Mouse (Mus musculus): ENCODE measurements around the gene Arhgef10l. TPM values are rescaled to one million over a fixed set of nuclear protein-coding genes. Genes with fewer than 3 reads are reported as not detected.

The Arhgef10l gene
- polyA plus RNA-seq, 1 experiment from 2014 or later, result 6.7 TPM

DNA sequence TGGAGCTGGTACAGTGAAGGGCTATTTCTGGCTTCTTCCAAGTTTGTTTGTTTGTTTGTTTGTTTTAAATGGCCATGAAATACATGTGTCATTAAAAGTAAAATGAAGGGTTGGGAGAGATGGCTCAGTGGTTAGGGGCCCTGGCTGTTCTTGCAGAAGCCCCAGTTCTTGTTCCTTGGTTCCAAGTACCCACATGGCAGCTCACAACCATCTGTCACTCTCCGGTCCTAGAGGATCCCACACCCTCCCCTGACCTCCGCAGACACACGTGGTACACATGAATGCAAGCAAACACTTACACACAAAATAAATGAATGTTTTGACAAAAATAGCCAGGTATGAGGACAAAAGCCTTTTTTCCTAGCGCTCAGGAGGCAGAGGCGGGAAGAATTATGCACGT is 21.5 kb downstream of the Arhgef10l start:
- no peak overlapping the region for H3K27ac ChIP-seq (ENCODE audit: low read depth, low read length)
- peaks cover 3% of the 10 kb centered on the region; the same call in 1 of the 2 replicates for H3K36me3 ChIP-seq (ENCODE audit: control insufficient read depth, insufficient read depth, low read length)
- 57% methylated on average over 6 of the region's 6 CpGs for WGBS
- DNase-seq (ENCODE audit: low spot score), result no peak
- H3K9me3 ChIP-seq (ENCODE audit: control insufficient read depth, low read length), result no peaks in the 10 kb centered on the region
- no peak overlapping the region for H3K4me3 ChIP-seq (ENCODE audit: low read depth, low read length)
- H3K4me2 ChIP-seq, result no peak overlapping the region
- peaks cover 4% of the 10 kb centered on the region for H3K4me1 ChIP-seq (replicated peaks; ENCODE audit: control insufficient read depth, insufficient read depth, low read length)
- H3K9ac ChIP-seq (ENCODE audit: low read depth, low read length), result no peak overlapping the region
- peaks cover 28% of the 10 kb centered on the region for H3K27me3 ChIP-seq (replicated peaks; ENCODE audit: control insufficient read depth, insufficient read depth, low read length)
- ATAC-seq (replicated peaks; ENCODE audit: low FRiP score), result no peak

DNA sequence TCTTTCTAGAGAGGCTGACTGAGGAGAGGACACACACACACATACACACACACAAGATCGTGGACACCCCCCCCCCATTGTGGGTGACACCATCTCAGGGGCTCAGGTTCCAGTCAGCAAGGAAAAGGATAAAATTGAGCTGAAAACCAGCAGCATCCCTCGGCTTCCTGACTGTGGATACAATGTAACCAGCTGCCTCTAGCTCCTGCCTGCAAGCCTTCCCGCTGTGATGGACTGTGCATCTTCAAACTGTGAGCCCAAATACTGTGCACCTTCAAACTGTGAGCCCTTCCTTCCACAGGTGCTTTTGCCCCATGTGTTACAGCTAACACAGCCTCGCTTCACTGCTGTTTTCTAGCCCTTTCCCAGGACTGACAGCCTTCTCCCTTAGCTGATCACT is 23.4 kb downstream of the Arhgef10l start:
- H3K9ac ChIP-seq (ENCODE audit: low read depth, low read length), result no peak overlapping the region
- peaks cover 9% of the 10 kb centered on the region for H3K27me3 ChIP-seq (replicated peaks; ENCODE audit: control insufficient read depth, insufficient read depth, low read length)
- no peak overlapping the region for H3K4me3 ChIP-seq (ENCODE audit: low read depth, low read length)
- WGBS, result 75% methylated on average over 4 of the region's 4 CpGs
- no peak overlapping the region for H3K4me2 ChIP-seq
- no peak for ATAC-seq (replicated peaks; ENCODE audit: low FRiP score)
- peaks cover 3% of the 10 kb centered on the region; the same call in 1 of the 2 replicates for H3K36me3 ChIP-seq (ENCODE audit: control insufficient read depth, insufficient read depth, low read length)
- DNase-seq (ENCODE audit: low spot score), result no peak
- H3K9me3 ChIP-seq (ENCODE audit: control insufficient read depth, low read length), result no peaks in the 10 kb centered on the region
- H3K27ac ChIP-seq (ENCODE audit: low read depth, low read length), result no peak overlapping the region
- no peaks in the 10 kb centered on the region for H3K4me1 ChIP-seq (replicated peaks; ENCODE audit: control insufficient read depth, insufficient read depth, low read length)

GRCm38 (mm10) chr4:140641414-140641918 is 24.3 kb downstream of the Arhgef10l start:
- Histone ChIP-seq H3K36me3 (ENCODE audit: control insufficient read depth, insufficient read depth, low read length) (peaks cover 3% of the 10 kb centered on the region; the same call in 1 of the 2 replicates), H3K27me3 (replicated peaks; ENCODE audit: control insufficient read depth, insufficient read depth, low read length) (peaks cover 4% of the 10 kb centered on the region; the same call in 1 of the 2 replicates), H3K4me1 (replicated peaks; ENCODE audit: control insufficient read depth, insufficient read depth, low read length) (no peaks in the 10 kb centered on the region), H3K27ac (ENCODE audit: low read depth, low read length) (no peak overlapping the region), H3K4me3 (ENCODE audit: low read depth, low read length) (no peak overlapping the region), H3K4me2 (no peak overlapping the region), H3K9me3 (ENCODE audit: control insufficient read depth, low read length) (no peaks in the 10 kb centered on the region), H3K9ac (ENCODE audit: low read depth, low read length) (no peak overlapping the region)
- no peak for DNase-seq (ENCODE audit: low spot score)
- 56% methylated on average over 5 of the region's 5 CpGs for WGBS
- ATAC-seq (replicated peaks; ENCODE audit: low FRiP score), result no peak

DNA sequence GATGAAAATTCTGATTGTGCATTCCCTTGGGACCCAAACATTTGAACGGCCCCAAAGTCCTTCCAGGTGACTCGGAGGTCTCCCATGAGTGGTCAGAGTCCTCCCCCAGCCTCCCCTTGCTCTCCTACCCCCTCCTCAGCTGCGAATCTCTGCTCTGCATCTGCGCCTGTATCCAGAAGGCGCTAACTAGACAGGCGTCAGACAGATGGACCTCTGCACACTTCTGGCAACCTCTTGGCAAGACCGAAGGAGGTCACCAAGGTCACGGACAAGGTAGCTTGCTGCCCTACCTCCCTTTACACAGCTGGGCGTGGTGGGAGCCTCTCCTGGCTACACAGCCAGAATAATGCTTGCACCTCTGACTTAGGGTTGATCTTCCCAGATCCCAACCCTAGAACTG is 25.1 kb downstream of the Arhgef10l start:
- Histone ChIP-seq H3K9ac (ENCODE audit: low read depth, low read length) (no peak overlapping the region), H3K9me3 (ENCODE audit: control insufficient read depth, low read length) (no peaks in the 10 kb centered on the region), H3K27me3 (replicated peaks; ENCODE audit: control insufficient read depth, insufficient read depth, low read length) (peaks cover 4% of the 10 kb centered on the region; the same call in 1 of the 2 replicates), H3K36me3 (ENCODE audit: control insufficient read depth, insufficient read depth, low read length) (peaks cover 3% of the 10 kb centered on the region; the same call in 1 of the 2 replicates), H3K4me1 (replicated peaks; ENCODE audit: control insufficient read depth, insufficient read depth, low read length) (no peaks in the 10 kb centered on the region; the same call in 1 of the 2 replicates), H3K4me3 (ENCODE audit: low read depth, low read length) (no peak overlapping the region), H3K4me2 (no peak overlapping the region), H3K27ac (ENCODE audit: low read depth, low read length) (no peak overlapping the region)
- ATAC-seq (replicated peaks; ENCODE audit: low FRiP score) (no peak), DNase-seq (ENCODE audit: low spot score) (no peak)
- WGBS, result 71% methylated on average over 9 of the region's 9 CpGs

DNA sequence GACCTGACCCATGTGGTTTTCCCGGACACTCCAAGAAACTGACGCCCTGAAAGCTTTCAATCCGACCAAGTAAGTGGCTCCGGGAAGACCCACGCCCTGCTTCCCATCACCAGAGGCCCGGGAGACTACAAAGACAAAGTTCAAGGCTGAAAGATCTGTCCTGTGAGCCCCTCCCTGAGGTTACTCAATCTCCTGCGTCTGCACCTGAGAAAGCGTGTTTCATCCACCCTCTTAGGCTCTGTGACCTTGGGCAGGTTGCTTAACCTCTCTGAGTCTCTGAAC is 25.6 kb downstream of the Arhgef10l start:
- H3K4me1 ChIP-seq (replicated peaks; ENCODE audit: control insufficient read depth, insufficient read depth, low read length), result no peaks in the 10 kb centered on the region; the same call in 1 of the 2 replicates
- 70% methylated on average over 8 of the region's 8 CpGs for WGBS

DNA sequence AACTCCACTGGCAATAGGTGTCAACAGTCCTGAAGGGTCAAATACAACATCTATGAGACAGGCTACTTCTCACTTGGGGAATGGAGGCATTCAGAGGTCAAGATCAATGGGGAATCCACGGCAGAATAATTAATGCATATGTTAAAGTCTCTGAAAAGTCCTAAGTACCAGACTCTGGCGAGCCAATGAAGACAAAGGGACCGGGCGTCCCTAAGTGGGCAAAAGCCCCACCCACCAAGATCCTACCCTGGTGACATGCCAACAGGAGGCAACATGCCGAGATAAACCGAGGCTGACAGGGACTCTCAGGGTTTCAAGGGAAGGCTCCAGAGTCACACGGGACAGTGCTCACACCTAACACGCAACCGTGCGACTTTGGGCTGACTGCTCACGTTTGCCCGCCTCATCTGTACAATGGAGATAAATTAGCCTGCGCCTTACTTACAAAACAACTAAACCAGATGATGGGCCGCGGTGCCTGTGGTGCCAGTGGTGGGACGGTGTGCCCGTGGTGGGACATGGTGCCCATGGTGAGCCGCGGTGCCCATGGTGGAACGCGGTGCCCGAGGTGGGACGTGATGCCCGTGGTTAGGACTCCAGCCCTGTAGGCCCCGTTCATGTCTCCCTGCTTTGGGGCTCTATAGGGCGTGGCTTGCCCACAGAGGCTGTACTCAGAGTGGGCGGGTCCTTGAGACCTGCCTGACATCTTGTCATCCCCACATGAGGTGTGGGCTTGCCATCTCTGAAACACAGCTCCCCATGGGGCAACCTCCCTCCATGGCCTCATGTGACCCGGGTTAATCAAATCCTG is 26.2 kb downstream of the Arhgef10l start:
- ATAC-seq (replicated peaks; ENCODE audit: low FRiP score) (no peak), DNase-seq (ENCODE audit: low spot score) (no peak)
- no peak overlapping the region for H3K4me2 ChIP-seq
- H3K4me1 ChIP-seq (replicated peaks; ENCODE audit: control insufficient read depth, insufficient read depth, low read length), result no peaks in the 10 kb centered on the region; the same call in 1 of the 2 replicates
- H3K27me3 ChIP-seq (replicated peaks; ENCODE audit: control insufficient read depth, insufficient read depth, low read length), result no peaks in the 10 kb centered on the region
- no peak overlapping the region for H3K9ac ChIP-seq (ENCODE audit: low read depth, low read length)
- peaks cover 3% of the 10 kb centered on the region; the same call in 1 of the 2 replicates for H3K36me3 ChIP-seq (ENCODE audit: control insufficient read depth, insufficient read depth, low read length)
- H3K9me3 ChIP-seq (ENCODE audit: control insufficient read depth, low read length), result no peaks in the 10 kb centered on the region
- H3K4me3 ChIP-seq (ENCODE audit: low read depth, low read length), result no peak overlapping the region
- WGBS, result 85% methylated on average over 28 of the region's 28 CpGs
- H3K27ac ChIP-seq (ENCODE audit: low read depth, low read length), result no peak overlapping the region

More for the DNA sequence above, 25.6 kb downstream of the Arhgef10l start:
- DNase-seq (ENCODE audit: low spot score), result no peak
- Histone ChIP-seq H3K27me3 (replicated peaks; ENCODE audit: control insufficient read depth, insufficient read depth, low read length) (peaks cover under 1% of the 10 kb centered on the region; the same call in 1 of the 2 replicates), H3K4me2 (no peak overlapping the region), H3K4me3 (ENCODE audit: low read depth, low read length) (no peak overlapping the region), H3K27ac (ENCODE audit: low read depth, low read length) (no peak overlapping the region), H3K9me3 (ENCODE audit: control insufficient read depth, low read length) (no peaks in the 10 kb centered on the region), H3K9ac (ENCODE audit: low read depth, low read length) (no peak overlapping the region), H3K36me3 (ENCODE audit: control insufficient read depth, insufficient read depth, low read length) (peaks cover 3% of the 10 kb centered on the region; the same call in 1 of the 2 replicates)
- ATAC-seq (replicated peaks; ENCODE audit: low FRiP score), result no peak

DNA sequence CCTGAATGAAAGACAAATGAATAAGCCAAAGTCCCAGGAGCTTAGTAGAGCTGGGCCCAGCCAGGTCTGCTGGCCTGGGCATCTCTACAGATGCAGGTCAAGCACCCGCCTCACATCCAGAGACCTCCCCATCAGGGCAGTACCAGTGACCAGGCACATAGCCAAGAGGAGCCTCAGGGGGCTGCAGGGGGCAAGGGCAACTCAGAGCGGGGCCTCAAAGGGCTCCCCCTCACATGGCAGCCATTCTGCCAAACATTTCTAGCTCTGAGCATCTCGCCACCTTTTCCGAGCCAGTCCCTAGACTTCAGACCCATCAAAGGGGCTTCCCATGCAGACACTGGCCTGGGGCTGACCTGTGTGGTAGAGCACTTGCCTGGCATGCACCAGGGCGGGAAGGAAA is 27.2 kb downstream of the Arhgef10l start:
- H3K4me3 ChIP-seq (ENCODE audit: low read depth, low read length), result no peak overlapping the region
- H3K9ac ChIP-seq (ENCODE audit: low read depth, low read length), result no peak overlapping the region
- no peaks in the 10 kb centered on the region for H3K27me3 ChIP-seq (replicated peaks; ENCODE audit: control insufficient read depth, insufficient read depth, low read length)
- no peak overlapping the region for H3K4me2 ChIP-seq
- ATAC-seq (replicated peaks; ENCODE audit: low FRiP score) (no peak), DNase-seq (ENCODE audit: low spot score) (no peak)
- H3K9me3 ChIP-seq (ENCODE audit: control insufficient read depth, low read length), result no peaks in the 10 kb centered on the region
- no peaks in the 10 kb centered on the region; the same call in 1 of the 2 replicates for H3K4me1 ChIP-seq (replicated peaks; ENCODE audit: control insufficient read depth, insufficient read depth, low read length)
- peaks cover 3% of the 10 kb centered on the region; the same call in 1 of the 2 replicates for H3K36me3 ChIP-seq (ENCODE audit: control insufficient read depth, insufficient read depth, low read length)
- no peak overlapping the region for H3K27ac ChIP-seq (ENCODE audit: low read depth, low read length)
- WGBS, result 76% methylated on average over 5 of the region's 5 CpGs

- no peak overlapping the region for H3K4me3 ChIP-seq (ENCODE audit: low read depth, low read length)
- no peak overlapping the region for H3K4me2 ChIP-seq
- no peaks in the 10 kb centered on the region; the same call in 1 of the 2 replicates for H3K4me1 ChIP-seq (replicated peaks; ENCODE audit: control insufficient read depth, insufficient read depth, low read length)
- no peak for ATAC-seq (replicated peaks; ENCODE audit: low FRiP score)
- no peaks in the 10 kb centered on the region for H3K9me3 ChIP-seq (ENCODE audit: control insufficient read depth, low read length)
- WGBS, result 61% methylated on average over 8 of the region's 8 CpGs
- DNase-seq (ENCODE audit: low spot score), result no peak
- H3K27ac ChIP-seq (ENCODE audit: low read depth, low read length), result no peak overlapping the region
- H3K9ac ChIP-seq (ENCODE audit: low read depth, low read length), result no peak overlapping the region
- no peaks in the 10 kb centered on the region for H3K27me3 ChIP-seq (replicated peaks; ENCODE audit: control insufficient read depth, insufficient read depth, low read length)
- peaks cover under 1% of the 10 kb centered on the region; the same call in 1 of the 2 replicates for H3K36me3 ChIP-seq (ENCODE audit: control insufficient read depth, insufficient read depth, low read length)
Measured at GRCm38 (mm10) chr4:140637269-140637668, 28.5 kb downstream of the Arhgef10l start.

Measured in liver, embryonic 11.5 days (tissue).